Mouse (Mus musculus): ENCODE measurements around the gene Gpcpd1.

DNA sequence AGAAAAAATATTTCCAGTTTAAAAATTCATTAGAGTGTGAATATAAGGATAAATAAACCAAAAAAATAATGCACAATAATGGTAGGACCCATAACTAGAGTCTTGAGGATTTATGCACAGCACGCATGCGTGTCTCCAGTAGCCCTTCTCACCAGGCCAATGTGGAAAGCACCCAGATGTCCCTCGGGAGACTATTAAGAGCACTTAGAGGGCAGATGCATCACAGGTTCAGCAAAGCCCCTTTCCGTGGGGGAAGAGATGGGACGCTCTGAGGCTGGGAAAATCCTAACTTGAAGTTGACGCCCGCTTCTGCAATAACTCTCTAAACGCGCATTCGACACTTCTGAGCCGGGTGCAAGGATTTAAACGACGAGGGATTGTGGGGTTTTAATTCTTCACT is 71.9 kb downstream of the Gpcpd1 start:
- no peak for TF ChIP-seq POLR2A (IDR thresholded peaks at IDR 0.05; ENCODE audit: insufficient read depth, low read depth, low read length)
- TF ChIP-seq CTCF (IDR thresholded peaks at IDR 0.05; ENCODE audit: insufficient read depth, low read depth, low read length), result no peak
